Mouse (Mus musculus) kidney, postnatal 0 days (tissue): ENCODE measurements around the gene 4930564D02Rik. TPM values are rescaled to one million over a fixed set of nuclear protein-coding genes. Genes with fewer than 3 reads are reported as not detected.

Experiments
- ATAC-seq: fragments of 200-750 bp; cut with Nextera tagmentation; replicated peaks from 2 replicates; pipeline ENCODE4 v1.8.0; 2017; ENCODE audit warnings: low read depth, moderate number of reproducible peaks, moderate TSS enrichment, moderate library complexity; ENCODE audit not compliant: low FRiP score
- DNase-seq: peaks from one replicate; pipeline ENCODE4 v3.0.0-alpha.2; 2016; ENCODE audit warnings: low spot score
- H3K27ac ChIP-seq: fragments of 300-500 bp; sonication (generic); 2 replicates; pipeline ENCODE4 v1.5.1; 2014; ENCODE audit warnings: mild to moderate bottlenecking
- H3K27me3 ChIP-seq: fragments of 300-500 bp; sonication (generic); 2 replicates; pipeline ENCODE4 v1.6.1; 2014; ENCODE audit warnings: low read length, mixed read lengths; ENCODE audit not compliant: insufficient read depth
- H3K36me3 ChIP-seq: fragments of 300-500 bp; sonication (generic); 2 replicates; pipeline ENCODE4 v1.6.1; 2014; ENCODE audit warnings: low read length, mixed read lengths; ENCODE audit not compliant: insufficient read depth
- H3K4me1 ChIP-seq: fragments of 300-500 bp; sonication (generic); replicated peaks from 2 replicates; pipeline ENCODE4 v1.6.1; 2014; ENCODE audit warnings: antibody characterized with exemption, low read length, mixed read lengths; ENCODE audit not compliant: insufficient read depth
- H3K4me2 ChIP-seq: fragments of 300-500 bp; sonication (generic); 2 replicates; pipeline ENCODE4 v1.6.1; 2014; ENCODE audit warnings: mild to moderate bottlenecking, low read length, moderate library complexity, mixed read lengths
- H3K4me3 ChIP-seq: fragments of 300-500 bp; sonication (generic); replicated peaks from 2 replicates; pipeline ENCODE4 v1.5.1; 2014; ENCODE audit warnings: low read depth, low read length
- H3K9ac ChIP-seq: fragments of 300-500 bp; sonication (generic); 2 replicates; pipeline ENCODE4 v1.6.1; 2014; ENCODE audit warnings: low read depth, low read length
- H3K9me3 ChIP-seq: fragments of 300-500 bp; sonication (generic); replicated peaks from 2 replicates; pipeline ENCODE4 v1.6.1; 2016; ENCODE audit warnings: low read length, inconsistent platforms, mixed read lengths
- CTCF ChIP-seq: IDR thresholded peaks from 2 replicates; pipeline ENCODE4 v1.5.1; 2016; ENCODE audit warnings: antibody characterized with exemption, low read depth, mild to moderate bottlenecking, moderate library complexity
- WGBS: fragments of 180-500 bp; shearing (Covaris S2); extraction: QIAGEN DNeasy Blood & Tissue Kit; methylation state at CpG from one replicate; pipeline ENCODE4 v1.1.7; 2014; 5-methylcytosine and 5-hydroxymethylcytosine counted together
- polyA plus RNA-seq: library from polyadenylated mRNA; unstranded; fragments of >200 nt; fragmentation: Nextera tagmentation; extraction: Ambion mirVana; gene quantifications from 2 replicates; pipeline ENCODE4 v1.2.1, GENCODE M21; 2015

The 4930564D02Rik gene
- polyA plus RNA-seq, 1 experiment from 2014 or later: not detected

DNA sequence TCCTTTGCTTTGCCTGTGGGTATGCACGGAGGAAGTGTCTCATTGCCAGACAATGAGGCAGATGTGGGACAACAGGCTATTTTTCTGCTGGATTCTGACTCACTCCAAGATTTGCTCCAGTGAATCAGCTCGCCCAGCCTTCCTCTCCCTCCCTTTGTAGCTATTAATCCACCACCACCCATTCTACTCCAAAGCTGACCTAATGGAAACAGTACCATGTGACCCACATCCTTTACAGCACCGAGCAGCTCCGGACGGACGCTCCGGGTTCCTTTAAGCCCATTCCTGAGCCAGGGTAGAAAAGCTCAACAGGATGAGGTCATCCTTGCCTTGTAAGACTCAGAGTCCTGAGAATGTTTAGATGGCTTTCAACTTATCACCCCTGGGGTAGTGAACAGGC is 11.7 kb upstream of the 4930564D02Rik start:
- Histone ChIP-seq H3K4me1 (peaks cover 6% of the 10 kb centered on the region), H3K9me3 (no peaks in the 10 kb centered on the region), H3K4me3 (no peak overlapping the region), H3K9ac (0 out of 2 replicates have a peak overlapping the region, but pooled peaks have one; percentile 35), H3K27ac (peak overlapping the region; percentile 85), H3K27me3 (no peaks in the 10 kb centered on the region), H3K4me2 (peak overlapping the region; percentile 21; the same call in 1 of the 2 replicates), H3K36me3 (no peaks in the 10 kb centered on the region)
- TF ChIP-seq CTCF: no peak
- ATAC-seq (peak; percentile 30), DNase-seq (peak; percentile 78)
- 25% methylated on average over 7 of the region's 7 CpGs for WGBS

GRCm38 (mm10) chr3:105055666-105056065 is 11.0 kb upstream of the 4930564D02Rik start:
- no peak for TF ChIP-seq CTCF

GRCm38 (mm10) chr3:105058627-105059513 is 7.8 kb upstream of the 4930564D02Rik start:
- 0 out of 2 replicates have a peak overlapping the region, but pooled peaks have one; percentile 7 for H3K4me3 ChIP-seq
- H3K9ac ChIP-seq: no peak overlapping the region
- H3K27me3 ChIP-seq: no peaks in the 10 kb centered on the region
- DNase-seq (peak; percentile 94), ATAC-seq (peak; percentile 17; the same call in 1 of the 2 replicates)
- no peaks in the 10 kb centered on the region for H3K4me1 ChIP-seq
- H3K9me3 ChIP-seq: no peaks in the 10 kb centered on the region
- WGBS: 11% methylated on average over 25 of the region's 25 CpGs
- TF ChIP-seq CTCF: peak; percentile 100
- no peaks in the 10 kb centered on the region for H3K36me3 ChIP-seq
- peak overlapping the region; percentile 46 for H3K4me2 ChIP-seq
- H3K27ac ChIP-seq: no peak overlapping the region

More at GRCm38 (mm10) chr3:105055666-105056065, 11.0 kb upstream of the 4930564D02Rik start:
- H3K4me1 ChIP-seq: peaks cover 6% of the 10 kb centered on the region; the same call in 1 of the 2 replicates
- H3K4me2 ChIP-seq: no peak overlapping the region
- no peak overlapping the region for H3K9ac ChIP-seq
- no peak overlapping the region for H3K4me3 ChIP-seq
- H3K36me3 ChIP-seq: no peaks in the 10 kb centered on the region
- peak overlapping the region; percentile 85 for H3K27ac ChIP-seq
- no peak for DNase-seq
- H3K9me3 ChIP-seq: no peaks in the 10 kb centered on the region
- 48% methylated on average over 4 of the region's 4 CpGs for WGBS
- H3K27me3 ChIP-seq: no peaks in the 10 kb centered on the region
- no peak for ATAC-seq

GRCm38 (mm10) chr3:105059911-105060310 is 6.7 kb upstream of the 4930564D02Rik start:
- H3K9ac ChIP-seq: no peak overlapping the region
- no peaks in the 10 kb centered on the region for H3K36me3 ChIP-seq
- no peak for DNase-seq
- no peak overlapping the region for H3K4me3 ChIP-seq
- no peaks in the 10 kb centered on the region for H3K4me1 ChIP-seq
- H3K27ac ChIP-seq: no peak overlapping the region
- no peaks in the 10 kb centered on the region for H3K27me3 ChIP-seq
- H3K4me2 ChIP-seq: no peak overlapping the region
- no peak for ATAC-seq
- no peak for TF ChIP-seq CTCF
- H3K9me3 ChIP-seq: no peaks in the 10 kb centered on the region
- WGBS: 67% methylated on average over 7 of the region's 7 CpGs

GRCm38 (mm10) chr3:105060992-105061391 is 5.7 kb upstream of the 4930564D02Rik start:
- DNase-seq (no peak), ATAC-seq (no peak)
- Histone ChIP-seq H3K4me2 (no peak overlapping the region), H3K36me3 (no peaks in the 10 kb centered on the region), H3K9ac (0 out of 2 replicates have a peak overlapping the region, but pooled peaks have one; percentile 4), H3K27ac (no peak overlapping the region), H3K4me3 (no peak overlapping the region), H3K27me3 (no peaks in the 10 kb centered on the region), H3K9me3 (no peaks in the 10 kb centered on the region), H3K4me1 (no peaks in the 10 kb centered on the region)
- 31% methylated on average over 6 of the region's 6 CpGs for WGBS
- TF ChIP-seq CTCF: no peak

DNA sequence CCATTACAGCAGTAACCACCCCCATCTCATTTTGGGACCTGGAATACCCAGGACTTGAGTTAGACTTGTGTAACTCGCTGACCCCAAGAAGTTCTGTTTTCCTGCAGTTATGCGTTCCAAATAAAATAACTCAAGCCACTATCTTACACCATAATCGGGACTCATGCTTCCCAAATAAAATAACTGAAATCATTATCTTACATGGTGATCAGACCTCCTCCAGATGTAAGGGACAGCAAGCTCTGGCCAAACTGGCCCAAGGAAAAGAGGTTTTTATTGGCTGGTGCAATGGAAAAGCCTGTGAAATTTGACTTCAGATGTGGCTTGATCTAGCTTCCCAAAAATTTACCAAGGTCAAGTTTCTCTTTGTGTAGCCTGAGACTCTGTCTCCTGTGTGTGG is 5.1 kb upstream of the 4930564D02Rik start:
- Histone ChIP-seq H3K27me3 (no peaks in the 10 kb centered on the region), H3K4me2 (no peak overlapping the region), H3K9ac (no peak overlapping the region), H3K9me3 (no peaks in the 10 kb centered on the region), H3K4me1 (no peaks in the 10 kb centered on the region), H3K4me3 (no peak overlapping the region), H3K27ac (no peak overlapping the region), H3K36me3 (no peaks in the 10 kb centered on the region)
- WGBS: 63% methylated on average over 3 of the region's 3 CpGs
- no peak for ATAC-seq
- no peak for TF ChIP-seq CTCF
- DNase-seq: no peak
